Mouse (Mus musculus): ENCODE data around the gene Galnt18.

DNA sequence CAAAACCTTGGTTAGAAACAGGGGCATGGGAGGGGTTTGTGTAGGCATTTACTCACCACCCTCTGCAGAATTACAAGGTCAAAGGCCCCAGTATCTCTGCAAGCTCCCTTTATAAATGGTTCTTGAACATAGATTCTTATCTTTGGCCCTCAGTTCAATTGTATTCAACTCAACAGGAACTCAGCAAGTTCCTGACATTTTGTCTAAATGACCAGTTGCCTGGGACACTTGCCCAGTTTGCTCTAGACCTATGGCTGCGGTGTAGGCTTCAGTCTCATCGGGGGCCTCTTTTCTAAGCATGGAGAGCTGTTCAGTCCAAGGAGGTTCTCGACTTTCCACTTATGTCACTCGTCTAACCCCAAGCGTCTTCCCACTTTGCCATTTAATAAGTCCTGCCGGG is 1.5 kb upstream of the Galnt18 start:
- TF ChIP-seq POLR2A (IDR thresholded peaks at IDR 0.05; ENCODE audit: extremely low read depth, insufficient read depth, low read length), result no peak
- TF ChIP-seq CTCF (IDR thresholded peaks at IDR 0.05; ENCODE audit: extremely low read depth, insufficient read depth, low read length), result no peak

Measured in cortical plate, adult 2 months (tissue).